Mouse (Mus musculus): ENCODE measurements at regions not wholly inside any gene's neighbourhood (a gene's known extent, or its start where the extent isn't known, plus 50 kb on each side); places are given as distances from the start of the nearest gene placed in this dataset.

- WGBS = 86% methylated on average over 4 of the region's 4 CpGs
- no peak overlapping the region for H3K4me2 ChIP-seq
- no peaks in the 10 kb centered on the region for H3K9me3 ChIP-seq (ENCODE audit: control insufficient read depth, low read length)
- no peak overlapping the region for H3K9ac ChIP-seq (ENCODE audit: low read depth, low read length)
- ATAC-seq (replicated peaks; ENCODE audit: low FRiP score) = no peak
- no peaks in the 10 kb centered on the region for H3K36me3 ChIP-seq (ENCODE audit: control insufficient read depth, insufficient read depth, low read length)
- no peak for DNase-seq (ENCODE audit: low spot score)
- H3K27ac ChIP-seq (ENCODE audit: low read depth, low read length) = no peak overlapping the region
- H3K4me1 ChIP-seq (replicated peaks; ENCODE audit: control insufficient read depth, insufficient read depth, low read length) = peaks cover 4% of the 10 kb centered on the region; the same call in 1 of the 2 replicates
- no peak overlapping the region for H3K4me3 ChIP-seq (ENCODE audit: low read depth, low read length)
- no peaks in the 10 kb centered on the region for H3K27me3 ChIP-seq (replicated peaks; ENCODE audit: control insufficient read depth, insufficient read depth, low read length)
These were observed 85.4 kb upstream of the Stx16 start for GRCm38 (mm10) chr2:173990664-173991063.

DNA sequence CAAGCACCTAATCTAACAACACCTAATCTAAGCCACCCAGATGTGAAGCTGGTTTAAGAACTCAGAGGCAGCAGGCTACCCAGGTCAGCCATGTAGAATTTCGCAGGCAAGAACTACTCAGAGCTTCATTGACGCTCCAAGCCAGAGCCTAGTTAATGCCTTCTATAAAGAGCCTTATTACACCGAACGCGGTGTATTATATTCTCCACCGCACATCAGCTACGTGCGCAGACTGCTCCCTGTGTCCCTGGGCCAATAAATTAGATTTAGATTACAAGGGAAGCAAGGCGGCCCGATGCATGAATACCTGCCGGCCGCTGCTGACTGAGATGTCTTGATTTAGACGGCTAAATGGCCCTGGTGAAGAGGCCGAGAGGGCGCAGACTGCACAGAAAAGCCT, 84.7 kb upstream of the Stx16 start:
- H3K9ac ChIP-seq (ENCODE audit: low read depth, low read length) = no peak overlapping the region
- H3K4me2 ChIP-seq = no peak overlapping the region
- no peak overlapping the region for H3K27ac ChIP-seq (ENCODE audit: low read depth, low read length)

DNA sequence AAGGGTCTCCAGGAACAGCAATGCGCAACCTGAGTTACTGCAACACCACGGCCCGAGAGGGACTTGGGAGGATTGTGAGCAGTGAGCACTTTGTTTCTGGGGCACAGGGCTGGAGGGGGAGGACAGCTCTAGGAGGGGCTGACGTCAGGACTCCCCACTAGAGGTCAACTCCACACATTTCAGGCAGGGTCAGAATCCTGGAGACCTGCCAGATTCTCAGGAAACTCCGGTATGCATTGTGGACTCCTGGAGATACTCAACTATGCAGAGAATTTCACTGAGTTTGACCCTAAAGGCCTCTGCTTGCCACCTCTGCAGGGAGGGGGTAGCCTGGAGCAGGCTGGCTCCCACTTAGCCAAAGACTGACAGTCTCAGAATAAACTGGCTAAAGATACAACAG, 84.1 kb upstream of the Stx16 start:
- ATAC-seq (replicated peaks; ENCODE audit: low FRiP score) = no peak

More for the DNA sequence above, 84.7 kb upstream of the Stx16 start:
- H3K4me1 ChIP-seq (replicated peaks; ENCODE audit: control insufficient read depth, insufficient read depth, low read length) = peaks cover 4% of the 10 kb centered on the region; the same call in 1 of the 2 replicates
- WGBS = 87% methylated on average over 15 of the region's 15 CpGs
- no peak overlapping the region for H3K4me3 ChIP-seq (ENCODE audit: low read depth, low read length)
- H3K36me3 ChIP-seq (ENCODE audit: control insufficient read depth, insufficient read depth, low read length) = no peaks in the 10 kb centered on the region
- ATAC-seq (replicated peaks; ENCODE audit: low FRiP score) (no peak), DNase-seq (ENCODE audit: low spot score) (no peak)
- H3K27me3 ChIP-seq (replicated peaks; ENCODE audit: control insufficient read depth, insufficient read depth, low read length) = no peaks in the 10 kb centered on the region
- H3K9me3 ChIP-seq (ENCODE audit: control insufficient read depth, low read length) = no peaks in the 10 kb centered on the region

DNA sequence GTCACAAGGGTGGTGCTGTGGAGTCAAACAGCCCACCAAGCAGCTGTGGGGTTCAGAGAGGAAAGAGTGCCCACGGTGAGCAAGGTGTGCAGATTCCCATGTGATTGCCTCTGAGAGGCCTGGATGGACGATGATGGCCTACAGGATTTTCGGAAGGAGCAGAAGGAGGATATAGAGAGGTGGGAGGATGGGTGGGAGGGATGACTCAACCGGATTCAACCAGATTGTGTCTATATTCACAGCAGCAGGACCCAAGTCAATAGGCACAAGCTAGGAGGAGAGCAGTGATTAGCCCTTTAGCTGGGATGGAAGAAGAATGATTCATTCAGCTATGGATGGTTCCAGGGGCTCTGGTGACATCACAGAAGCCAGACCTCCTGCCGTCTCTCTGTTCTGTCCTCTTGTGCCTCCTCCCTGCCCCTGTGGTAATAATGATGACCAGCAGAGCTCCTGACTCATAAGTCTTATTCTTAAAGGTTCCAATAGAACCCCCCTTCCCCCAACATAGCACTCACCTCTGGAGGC, 82.6 kb upstream of the Stx16 start:
- H3K27ac ChIP-seq (ENCODE audit: low read depth, low read length) = no peak overlapping the region
- ATAC-seq (replicated peaks; ENCODE audit: low FRiP score) = no peak
- 69% methylated on average over 5 of the region's 5 CpGs for WGBS
- no peaks in the 10 kb centered on the region for H3K9me3 ChIP-seq (ENCODE audit: control insufficient read depth, low read length)
- H3K36me3 ChIP-seq (ENCODE audit: control insufficient read depth, insufficient read depth, low read length) = no peaks in the 10 kb centered on the region
- H3K4me2 ChIP-seq = no peak overlapping the region
- H3K9ac ChIP-seq (ENCODE audit: low read depth, low read length) = no peak overlapping the region
- H3K27me3 ChIP-seq (replicated peaks; ENCODE audit: control insufficient read depth, insufficient read depth, low read length) = no peaks in the 10 kb centered on the region
- H3K4me1 ChIP-seq (replicated peaks; ENCODE audit: control insufficient read depth, insufficient read depth, low read length) = peaks cover 4% of the 10 kb centered on the region; the same call in 1 of the 2 replicates
- no peak overlapping the region for H3K4me3 ChIP-seq (ENCODE audit: low read depth, low read length)
- DNase-seq (ENCODE audit: low spot score) = no peak

More for the DNA sequence above, 84.1 kb upstream of the Stx16 start:
- no peak overlapping the region for H3K4me3 ChIP-seq (ENCODE audit: low read depth, low read length)
- no peaks in the 10 kb centered on the region for H3K27me3 ChIP-seq (replicated peaks; ENCODE audit: control insufficient read depth, insufficient read depth, low read length)
- no peak overlapping the region for H3K27ac ChIP-seq (ENCODE audit: low read depth, low read length)
- no peaks in the 10 kb centered on the region for H3K36me3 ChIP-seq (ENCODE audit: control insufficient read depth, insufficient read depth, low read length)
- 52% methylated on average over 5 of the region's 5 CpGs for whole genome bisulfite sequencing
- no peaks in the 10 kb centered on the region for H3K9me3 ChIP-seq (ENCODE audit: control insufficient read depth, low read length)
- H3K4me2 ChIP-seq = no peak overlapping the region
- peaks cover 4% of the 10 kb centered on the region; the same call in 1 of the 2 replicates for H3K4me1 ChIP-seq (replicated peaks; ENCODE audit: control insufficient read depth, insufficient read depth, low read length)
- DNase-seq (ENCODE audit: low spot score) = no peak
- no peak overlapping the region for H3K9ac ChIP-seq (ENCODE audit: low read depth, low read length)

GRCm38 (mm10) chr2:173994301-173995073, 81.6 kb upstream of the Stx16 start:
- no peaks in the 10 kb centered on the region for H3K9me3 ChIP-seq (ENCODE audit: control insufficient read depth, low read length)
- H3K4me3 ChIP-seq (ENCODE audit: low read depth, low read length) = no peak overlapping the region
- ATAC-seq (replicated peaks; ENCODE audit: low FRiP score) = no peak
- H3K9ac ChIP-seq (ENCODE audit: low read depth, low read length) = no peak overlapping the region
- H3K27me3 ChIP-seq (replicated peaks; ENCODE audit: control insufficient read depth, insufficient read depth, low read length) = no peaks in the 10 kb centered on the region
- H3K27ac ChIP-seq (ENCODE audit: low read depth, low read length) = no peak overlapping the region
- H3K4me1 ChIP-seq (replicated peaks; ENCODE audit: control insufficient read depth, insufficient read depth, low read length) = peaks cover 4% of the 10 kb centered on the region; the same call in 1 of the 2 replicates
- no peak overlapping the region for H3K4me2 ChIP-seq
- no peak for DNase-seq (ENCODE audit: low spot score)
- no peaks in the 10 kb centered on the region for H3K36me3 ChIP-seq (ENCODE audit: control insufficient read depth, insufficient read depth, low read length)
- WGBS = 52% methylated on average over 13 of the region's 13 CpGs

GRCm38 (mm10) chr2:174004666-174005065, 71.4 kb upstream of the Stx16 start:
- no peak for DNase-seq (ENCODE audit: low spot score)
- Histone ChIP-seq H3K27me3 (replicated peaks; ENCODE audit: control insufficient read depth, insufficient read depth, low read length) (no peaks in the 10 kb centered on the region), H3K9me3 (ENCODE audit: control insufficient read depth, low read length) (no peaks in the 10 kb centered on the region), H3K4me3 (ENCODE audit: low read depth, low read length) (no peak overlapping the region), H3K9ac (ENCODE audit: low read depth, low read length) (no peak overlapping the region), H3K4me1 (replicated peaks; ENCODE audit: control insufficient read depth, insufficient read depth, low read length) (no peaks in the 10 kb centered on the region), H3K4me2 (no peak overlapping the region), H3K36me3 (ENCODE audit: control insufficient read depth, insufficient read depth, low read length) (no peaks in the 10 kb centered on the region), H3K27ac (ENCODE audit: low read depth, low read length) (no peak overlapping the region)
- no peak for ATAC-seq (replicated peaks; ENCODE audit: low FRiP score)
- WGBS = 87% methylated on average over 8 of the region's 8 CpGs

DNA sequence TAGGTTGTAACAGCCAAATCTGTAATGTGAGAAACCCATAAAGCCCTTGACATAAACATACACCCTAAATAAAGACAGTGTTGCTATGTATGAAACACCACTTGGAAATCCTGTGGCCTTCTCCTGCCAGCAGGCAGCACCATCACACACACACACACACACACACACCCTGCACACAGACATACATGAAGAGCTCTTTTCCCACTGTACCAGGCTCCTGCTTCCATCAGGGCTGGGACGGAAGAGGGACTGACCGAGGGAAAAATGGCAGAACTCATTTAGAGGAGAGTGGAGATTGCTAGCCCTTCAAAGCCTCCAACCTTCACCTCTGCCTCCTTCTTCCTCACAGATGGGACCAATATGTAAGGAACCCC, 68.1 kb upstream of the Stx16 start:
- ATAC-seq (replicated peaks; ENCODE audit: low FRiP score) = no peak
- H3K4me3 ChIP-seq (ENCODE audit: low read depth, low read length) = no peak overlapping the region
- no peak overlapping the region for H3K27ac ChIP-seq (ENCODE audit: low read depth, low read length)
- 63% methylated on average over 2 of the region's 2 CpGs for WGBS
- H3K27me3 ChIP-seq (replicated peaks; ENCODE audit: control insufficient read depth, insufficient read depth, low read length) = no peaks in the 10 kb centered on the region
- H3K4me1 ChIP-seq (replicated peaks; ENCODE audit: control insufficient read depth, insufficient read depth, low read length) = no peaks in the 10 kb centered on the region
- no peak overlapping the region for H3K4me2 ChIP-seq
- no peak for DNase-seq (ENCODE audit: low spot score)
- H3K9me3 ChIP-seq (ENCODE audit: control insufficient read depth, low read length) = no peaks in the 10 kb centered on the region
- no peak overlapping the region for H3K9ac ChIP-seq (ENCODE audit: low read depth, low read length)
- no peaks in the 10 kb centered on the region for H3K36me3 ChIP-seq (ENCODE audit: control insufficient read depth, insufficient read depth, low read length)

DNA sequence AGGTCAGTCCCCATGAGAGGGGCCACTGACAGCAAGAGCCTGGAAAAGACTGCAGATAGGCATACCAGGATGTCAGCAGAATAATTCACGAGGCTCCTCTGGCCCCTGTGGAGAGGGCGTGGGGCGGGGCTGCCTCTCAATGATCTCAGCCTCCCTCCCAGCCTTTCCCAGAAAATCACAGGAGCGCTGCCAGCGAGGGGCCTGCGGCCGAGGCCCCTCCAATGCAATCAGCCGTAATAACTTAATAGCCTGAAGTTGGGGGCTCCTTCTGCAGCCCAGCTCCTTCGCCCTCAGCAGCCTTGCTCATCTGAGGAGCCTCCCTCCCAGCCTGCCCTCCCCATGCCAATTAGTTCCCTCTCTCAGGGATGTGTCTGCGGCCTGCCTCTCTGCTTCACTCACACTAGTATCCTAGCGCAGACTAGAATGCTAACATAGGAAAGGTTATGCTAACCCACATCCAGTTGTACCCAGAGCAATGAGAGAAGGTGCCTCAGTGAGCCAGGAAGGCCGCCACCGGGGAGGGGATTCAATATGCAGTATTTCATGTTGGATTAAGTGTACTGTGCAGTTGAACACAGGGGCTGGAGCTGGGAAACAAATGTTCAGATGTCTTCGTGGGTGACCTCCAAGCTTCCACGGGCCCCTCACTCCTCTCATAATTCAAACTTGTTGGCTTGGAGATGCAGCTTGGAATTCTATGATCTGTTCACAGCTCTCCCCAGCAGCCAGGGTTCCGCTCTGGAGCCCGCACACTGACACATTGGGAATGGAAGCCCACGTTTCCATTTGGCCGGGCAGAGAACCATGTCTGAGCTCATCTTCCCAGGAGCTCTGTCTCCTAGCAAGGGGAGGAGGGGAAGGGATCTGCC, 67.5 kb upstream of the Stx16 start:
- DNase-seq (ENCODE audit: low spot score) = no peak
- H3K4me1 ChIP-seq (replicated peaks; ENCODE audit: control insufficient read depth, insufficient read depth, low read length) = no peaks in the 10 kb centered on the region
- H3K27me3 ChIP-seq (replicated peaks; ENCODE audit: control insufficient read depth, insufficient read depth, low read length) = no peaks in the 10 kb centered on the region
- H3K27ac ChIP-seq (ENCODE audit: low read depth, low read length) = no peak overlapping the region
- no peak overlapping the region for H3K4me3 ChIP-seq (ENCODE audit: low read depth, low read length)
- H3K36me3 ChIP-seq (ENCODE audit: control insufficient read depth, insufficient read depth, low read length) = no peaks in the 10 kb centered on the region
- H3K9ac ChIP-seq (ENCODE audit: low read depth, low read length) = no peak overlapping the region
- WGBS = 58% methylated on average over 19 of the region's 19 CpGs
- no peak overlapping the region for H3K4me2 ChIP-seq
- H3K9me3 ChIP-seq (ENCODE audit: control insufficient read depth, low read length) = no peaks in the 10 kb centered on the region
- no peak; the same call in 1 of the 2 replicates for ATAC-seq (replicated peaks; ENCODE audit: low FRiP score)
